Mouse (Mus musculus): ENCODE measurements around the gene Tbc1d21.

GRCm38 (mm10) chr9:58361373-58361772 is 8.9 kb downstream of the Tbc1d21 start:
- no peak for TF ChIP-seq POLR2A (IDR thresholded peaks at IDR 0.05; ENCODE audit: extremely low read depth, insufficient read depth, low read length)
- TF ChIP-seq CTCF (IDR thresholded peaks at IDR 0.05; ENCODE audit: low read depth, low read length): no peak
